Comparison of ENCODE assay signal across 8 mouse cellular contexts in the genomic region with DNA sequence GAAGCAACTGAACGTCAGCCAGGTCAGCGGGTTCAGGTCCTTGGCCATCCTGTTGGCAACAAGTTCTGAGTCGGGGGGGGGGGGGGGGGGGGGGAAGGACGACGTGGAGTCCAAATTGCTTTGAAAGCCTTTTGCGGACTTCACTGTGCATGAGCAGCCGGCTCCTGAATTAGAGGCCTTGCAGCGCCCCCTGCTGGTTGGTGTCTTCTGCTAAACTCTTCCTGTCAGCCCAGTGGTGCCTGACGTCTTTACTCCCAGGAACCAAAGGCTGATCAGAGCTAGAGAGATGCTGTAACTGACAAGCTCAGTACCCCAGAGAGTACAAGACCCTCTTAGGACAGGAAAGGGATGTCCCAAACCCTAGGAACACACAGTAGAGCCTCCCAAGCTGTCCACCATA. TPM values are rescaled to one million over a fixed set of nuclear protein-coding genes. Genes with fewer than 3 reads are reported as not detected.
DNase-seq lines count a peak whose midpoint lies in the region; ATAC-seq and TF ChIP-seq lines count a peak whose summit lies in the region.

No protein-coding gene starts in this region.

- WGBS in limb, embryonic 10.5 days, result 1% methylated on average over 8 of the region's 9 CpGs

- H3K36me3 ChIP-seq in limb, embryonic 10.5 days, result no peaks in the 10 kb centered on the region

- DNase-seq in A20 (ENCODE audit: low read depth, low spot score), result peak; percentile 83
- peak; percentile 81 to 93 for DNase-seq in adrenal gland, adult (ENCODE audit: inconsistent age in 2 of 2, low spot score in 1 of 2)
- DNase-seq in gastrocnemius, adult 2 months, result peak; percentile 89
- DNase-seq in kidney, adult 9 months, result peak; percentile 83
- DNase-seq in limb, embryonic 10.5 days (ENCODE audit: low spot score), result peak; percentile 95
- peak; percentile 38 for DNase-seq in ovary, adult 18-20 months (ENCODE audit: low spot score)
- DNase-seq in testis, postnatal 14 days (ENCODE audit: low spot score), result peak; percentile 78

- peak; percentile 74 for TF ChIP-seq CTCF in gastrocnemius, adult 2 months (IDR thresholded peaks at IDR 0.05)

- H3K4me3 ChIP-seq in gastrocnemius, adult 2 months, result no peak overlapping the region
- no peak overlapping the region for H3K4me3 ChIP-seq in limb, embryonic 10.5 days

- intact Hi-C loops in gastrocnemius, adult 2 months (cut with DNase I), result loop anchor here (1.0 to 5.0 kb wide), 3 partner anchors 91 to 416 kb away; no protein-coding TSS in a partner anchor

- peaks cover 7% of the 10 kb centered on the region; the same call in 1 of the 2 replicates for H3K4me1 ChIP-seq in limb, embryonic 10.5 days

- H3K27ac ChIP-seq in gastrocnemius, adult 2 months, result no peak overlapping the region
- no peak overlapping the region for H3K27ac ChIP-seq in limb, embryonic 10.5 days

- H3K9me3 ChIP-seq in limb, embryonic 10.5 days (replicated peaks), result no peaks in the 10 kb centered on the region

- H3K27me3 ChIP-seq in limb, embryonic 10.5 days (ENCODE audit: low read depth, poor library complexity, severe bottlenecking), result peaks cover 22% of the 10 kb centered on the region

- ATAC-seq in common myeloid progenitor, adult 5-6 weeks (replicated peaks; ENCODE audit: low read depth, poor library complexity, severe bottlenecking), result peak; percentile 82

RNA-seq across cellular contexts. Expression of gene Fbxo21, which starts 43.7 kb away (rescaled TPM):
- total RNA-seq in common myeloid progenitor, adult 5-6 weeks (2017), result 16.1 and 32.3 TPM in 2 replicates
- total RNA-seq in gastrocnemius, adult 2 months (2021), result 10 to 100 TPM; 11.8 to 13.3 TPM
- 86.1 and 93.4 TPM in 2 replicates for polyA plus RNA-seq in limb, embryonic 10.5 days (2016; fragmentation: Nextera tagmentation; extraction: Ambion mirVana)

Comparison
In these comparisons a context has a peak if more than half of its experiments do, and no peak if none do; other contexts are left out.
1. DNase-seq: peak in every context shown above with its lines; median percentile 95 in limb, embryonic 10.5 days; 89 in gastrocnemius, adult 2 months; 87 in adrenal gland, adult; 83 in A20; 83 in kidney, adult 9 months; 78 in testis, postnatal 14 days; 38 in ovary, adult 18-20 months.